Mouse (Mus musculus) midbrain, embryonic 15.5 days (tissue): ENCODE data around the gene Kctd14. TPM values are rescaled to one million over a fixed set of nuclear protein-coding genes. Genes with fewer than 3 reads are reported as not detected.

Experiments
- ATAC-seq: fragments of 200-750 bp; cut with Nextera tagmentation; replicated peaks from 2 replicates; pipeline ENCODE4 v1.8.0; 2017; ENCODE audit warnings: moderate TSS enrichment
- H3K27ac ChIP-seq: fragments of 300-500 bp; sonication (generic); 2 replicates; pipeline ENCODE4 v1.5.1; 2015; ENCODE audit warnings: mild to moderate bottlenecking, inconsistent platforms
- H3K27me3 ChIP-seq: fragments of 300-500 bp; sonication (generic); replicated peaks from 2 replicates; pipeline ENCODE4 v1.6.1; 2015; ENCODE audit warnings: inconsistent platforms
- H3K36me3 ChIP-seq: fragments of 300-500 bp; sonication (generic); replicated peaks from 2 replicates; pipeline ENCODE4 v1.6.1; 2015; ENCODE audit warnings: inconsistent platforms
- H3K4me1 ChIP-seq: fragments of 300-500 bp; sonication (generic); 2 replicates; pipeline ENCODE4 v1.6.1; 2015; ENCODE audit warnings: inconsistent platforms
- H3K4me2 ChIP-seq: fragments of 300-500 bp; sonication (generic); 2 replicates; pipeline ENCODE4 v1.6.1; 2015; ENCODE audit warnings: inconsistent platforms, mild to moderate bottlenecking, moderate library complexity
- H3K4me3 ChIP-seq: fragments of 300-500 bp; sonication (generic); 2 replicates; pipeline ENCODE4 v1.5.1; 2015; ENCODE audit warnings: mild to moderate bottlenecking, inconsistent platforms
- H3K9ac ChIP-seq: fragments of 300-500 bp; sonication (generic); 2 replicates; pipeline ENCODE4 v1.6.1; 2015; ENCODE audit warnings: mild to moderate bottlenecking, inconsistent platforms
- H3K9me3 ChIP-seq: fragments of 300-500 bp; sonication (generic); 2 replicates; pipeline ENCODE4 v1.6.1; 2016; ENCODE audit warnings: inconsistent platforms
- WGBS: fragments of 180-500 bp; shearing (Covaris S2); methylation state at CpG from one replicate; pipeline ENCODE4 v1.1.7; 2015; ENCODE audit warnings: mixed read lengths; 5-methylcytosine and 5-hydroxymethylcytosine counted together
- polyA plus RNA-seq: library from polyadenylated mRNA; unstranded; fragments of >200 nt; fragmentation: Nextera tagmentation; extraction: Ambion mirVana; gene quantifications from 2 replicates; pipeline ENCODE4 v1.2.1, GENCODE M21; 2015

The Kctd14 gene
- polyA plus RNA-seq, 1 experiment from 2014 or later, result 1.2 TPM

DNA sequence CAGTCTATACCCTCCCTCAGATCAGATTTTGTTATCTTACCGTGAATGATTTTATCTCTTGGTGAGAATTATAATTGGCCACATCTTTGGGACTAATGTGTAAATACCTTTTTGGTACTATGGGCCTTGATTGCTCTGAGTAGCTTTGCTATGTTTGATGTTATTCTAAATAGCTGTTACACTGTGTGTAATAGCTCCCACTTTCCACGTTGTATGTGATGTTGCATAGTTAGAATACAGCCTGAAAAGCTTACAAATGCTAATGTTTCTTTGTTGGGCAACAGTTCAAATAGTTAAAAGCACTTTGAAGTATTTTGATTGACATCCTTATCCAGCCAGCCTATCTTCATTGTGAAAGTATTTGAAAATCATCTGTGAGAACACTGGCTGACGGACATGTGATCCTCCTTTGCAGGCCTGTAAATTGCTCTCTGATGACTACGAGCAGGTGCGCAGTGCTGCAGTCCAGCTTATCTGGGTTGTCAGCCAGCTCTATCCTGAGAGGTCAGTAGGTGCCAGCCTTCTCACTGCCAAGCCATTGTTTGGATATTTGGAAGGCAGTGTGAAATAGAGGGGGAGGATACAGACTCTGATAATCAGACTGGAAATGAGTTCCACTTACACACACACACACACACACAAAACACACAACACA, 49.6 kb downstream of the Kctd14 start:
- 69% methylated on average over 5 of the region's 5 CpGs for WGBS
- H3K4me2 ChIP-seq, result no peak overlapping the region
- no peak; the same call in 1 of the 2 replicates for ATAC-seq

More for the DNA sequence above, 49.6 kb downstream of the Kctd14 start:
- peaks cover 17% of the 10 kb centered on the region; the same call in 1 of the 2 replicates for H3K36me3 ChIP-seq
- no peak overlapping the region for H3K9ac ChIP-seq
- no peaks in the 10 kb centered on the region for H3K4me1 ChIP-seq
- H3K9me3 ChIP-seq, result no peaks in the 10 kb centered on the region
- H3K4me3 ChIP-seq, result no peak overlapping the region
- H3K27me3 ChIP-seq, result no peaks in the 10 kb centered on the region
- no peak overlapping the region for H3K27ac ChIP-seq

Other genes starting within 250 kb of the Kctd14 start
- gene Usp35, start 119.3 kb upstream of the Kctd14 start, polyA plus RNA-seq, result 4.8 and 5.3 TPM in 2 replicates
- gene Kctd21, start 119.0 kb upstream of the Kctd14 start, polyA plus RNA-seq, result 8.1 and 8.3 TPM in 2 replicates
- gene Alg8, start 79.7 kb upstream of the Kctd14 start, polyA plus RNA-seq, result 12.9 and 14.2 TPM in 2 replicates
- gene Ndufc2, start 51.3 kb upstream of the Kctd14 start, polyA plus RNA-seq, result 377 and 384 TPM in 2 replicates
- gene Thrsp, start 33.6 kb upstream of the Kctd14 start, polyA plus RNA-seq, result 1.7 and 1.9 TPM in 2 replicates
- gene Ints4, start 29.6 kb downstream of the Kctd14 start, polyA plus RNA-seq, result 40.7 and 48.3 TPM in 2 replicates
- gene Aamdc, start 128.2 kb downstream of the Kctd14 start, polyA plus RNA-seq, result 54.1 and 60.7 TPM in 2 replicates
- gene Rsf1, start 128.6 kb downstream of the Kctd14 start, polyA plus RNA-seq, result 29.2 and 30.1 TPM in 2 replicates
- gene Clns1a, start 245.3 kb downstream of the Kctd14 start, polyA plus RNA-seq, result 174 and 179 TPM in 2 replicates